Mouse (Mus musculus) megakaryocyte, embryonic 14.5 days (primary cell): ENCODE results near the gene Alk.

Experiments used
- FLI1 ChIP-seq: IDR thresholded peaks from 2 replicates; pipeline ENCODE4 v1.6.1; 2012; ENCODE audit warnings: low read length, inconsistent platforms, mixed read lengths
- GATA1 ChIP-seq: IDR thresholded peaks from 3 replicates; pipeline ENCODE4 v1.6.1; 2012; ENCODE audit warnings: mixed read lengths, low read length, inconsistent platforms, borderline replicate concordance

GRCm38 (mm10) chr17:72144946-72145598 lies 459.4 kb downstream of the Alk start:
- TF ChIP-seq GATA1 (no peak), FLI1 (no peak)
